Mouse (Mus musculus) thymus, postnatal 25 days (tissue): ENCODE measurements at regions not wholly inside any gene's neighbourhood (a gene's known extent, or its start where the extent isn't known, plus 50 kb on each side); places are given as distances from the start of the nearest gene placed in this dataset.

Experiments
- DNase-seq: peaks from one replicate; pipeline ENCODE4 v3.0.0; 2022

GRCm38 (mm10) chr17:65193341-65193740 is 347.2 kb downstream of the Tmem232 start:
- DNase-seq = no peak

GRCm38 (mm10) chr17:65192432-65193059 is 348.0 kb downstream of the Tmem232 start:
- DNase-seq = no peak

- no peak for DNase-seq
These were observed 349.6 kb downstream of the Tmem232 start for GRCm38 (mm10) chr17:65190839-65191591.

GRCm38 (mm10) chr17:65181164-65181563 is 345.3 kb upstream of the 4930583I09Rik start:
- DNase-seq = no peak

GRCm38 (mm10) chr17:65175770-65176169 is 339.9 kb upstream of the 4930583I09Rik start:
- no peak for DNase-seq

GRCm38 (mm10) chr17:65174114-65174513 is 338.2 kb upstream of the 4930583I09Rik start:
- no peak for DNase-seq

- no peak for DNase-seq
These were observed 337.4 kb upstream of the 4930583I09Rik start for GRCm38 (mm10) chr17:65173236-65173635.

- no peak for DNase-seq
These were observed 334.8 kb upstream of the 4930583I09Rik start for GRCm38 (mm10) chr17:65170691-65171090.

GRCm38 (mm10) chr17:65169981-65170617 is 334.2 kb upstream of the 4930583I09Rik start:
- DNase-seq = no peak

GRCm38 (mm10) chr17:65146376-65146775 is 310.5 kb upstream of the 4930583I09Rik start:
- no peak for DNase-seq

GRCm38 (mm10) chr17:65114651-65115050 is 278.8 kb upstream of the 4930583I09Rik start:
- DNase-seq = no peak

GRCm38 (mm10) chr17:65113121-65113520 is 277.2 kb upstream of the 4930583I09Rik start:
- DNase-seq = no peak

- no peak for DNase-seq
These were observed 269.8 kb upstream of the 4930583I09Rik start for GRCm38 (mm10) chr17:65105622-65106021.

GRCm38 (mm10) chr17:65101157-65101556 is 265.3 kb upstream of the 4930583I09Rik start:
- no peak for DNase-seq

- no peak for DNase-seq
These were observed 246.4 kb upstream of the 4930583I09Rik start for GRCm38 (mm10) chr17:65082249-65082648.

GRCm38 (mm10) chr17:65081779-65082086 is 245.9 kb upstream of the 4930583I09Rik start:
- DNase-seq = no peak

GRCm38 (mm10) chr17:65081072-65081778 is 245.4 kb upstream of the 4930583I09Rik start:
- no peak for DNase-seq

GRCm38 (mm10) chr17:65074878-65075277 is 239.0 kb upstream of the 4930583I09Rik start:
- DNase-seq = no peak

- DNase-seq = no peak
These were observed 235.2 kb upstream of the 4930583I09Rik start for GRCm38 (mm10) chr17:65071114-65071513.

- no peak for DNase-seq
These were observed 230.3 kb upstream of the 4930583I09Rik start for GRCm38 (mm10) chr17:65066135-65066534.

- DNase-seq = no peak
These were observed 220.2 kb upstream of the 4930583I09Rik start for GRCm38 (mm10) chr17:65056059-65056458.

- no peak for DNase-seq
These were observed 214.1 kb upstream of the 4930583I09Rik start for GRCm38 (mm10) chr17:65049860-65050482.

- no peak for DNase-seq
These were observed 179.9 kb upstream of the 4930583I09Rik start for GRCm38 (mm10) chr17:65015731-65016130.
